Mouse (Mus musculus): ENCODE results near the gene Sigirr. TPM values are rescaled to one million over a fixed set of nuclear protein-coding genes. Genes with fewer than 3 reads are reported as not detected.

Gene Sigirr
- total RNA-seq (2022) = 1 to 10 TPM; 4.2 to 5.8 (median 4.8) TPM

DNA sequence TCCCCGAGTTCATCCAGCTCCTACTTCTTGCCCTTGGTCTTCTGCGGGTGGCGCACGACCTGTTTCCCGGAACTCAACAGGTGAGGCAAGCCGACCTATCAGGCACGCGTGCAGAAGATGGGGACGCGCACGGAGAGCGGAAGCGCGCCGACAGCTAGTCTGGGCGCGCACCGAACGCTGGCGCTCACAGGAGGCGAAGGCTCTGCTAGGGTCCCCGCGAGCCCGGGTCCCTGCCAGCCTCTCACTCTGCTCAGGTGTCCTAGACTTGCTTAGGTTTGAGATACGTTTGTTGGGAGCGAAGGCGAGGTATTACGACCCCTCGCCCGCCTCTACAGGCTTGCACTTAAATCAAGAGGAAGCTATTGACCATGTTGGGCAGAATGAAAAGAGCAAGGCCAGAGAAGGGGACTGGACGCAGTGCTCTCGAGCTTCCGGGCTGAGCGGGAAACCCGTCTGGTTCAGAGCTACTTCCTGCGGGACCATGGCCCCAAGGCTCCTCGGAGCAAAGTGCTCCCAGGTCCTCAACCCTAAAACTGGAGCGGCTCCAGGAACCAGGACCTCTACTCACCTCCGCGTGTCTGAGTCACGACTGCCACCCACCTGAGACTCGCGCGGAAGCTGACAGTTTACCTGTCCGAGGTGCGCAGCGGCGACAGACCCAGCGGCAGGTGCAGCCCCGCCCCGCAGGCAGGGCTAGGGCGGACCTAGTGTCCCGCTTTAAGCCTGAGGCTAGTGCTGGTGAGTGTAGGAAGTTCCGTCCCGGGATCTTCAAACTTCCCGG, at the start of gene Sigirr:
Gene Sigirr, minus strand, starts transcription at position 662 of the 781 bp plus-strand sequence.
- no peak for DNase-seq

DNA sequence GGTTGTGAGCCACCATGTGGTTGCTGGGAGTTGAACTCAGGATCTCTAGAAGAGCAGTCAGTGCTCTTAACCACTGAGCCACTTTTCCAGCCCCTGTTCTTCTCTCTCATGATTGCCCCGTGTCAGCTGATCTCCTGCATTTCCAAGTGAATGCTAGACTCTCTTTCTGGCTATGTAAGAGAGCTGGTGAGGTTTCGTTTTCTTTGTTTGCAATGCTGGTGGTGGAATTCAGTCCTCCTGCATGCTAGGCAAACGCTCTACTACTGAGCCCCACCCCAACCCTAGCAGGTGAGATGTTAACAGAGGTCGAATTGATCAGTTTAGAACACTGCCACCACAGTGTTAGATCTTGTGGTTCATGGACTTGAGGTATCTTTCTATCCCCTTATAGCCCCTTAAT, 48.3 kb upstream of the Sigirr start:
- no peak for DNase-seq

DNA sequence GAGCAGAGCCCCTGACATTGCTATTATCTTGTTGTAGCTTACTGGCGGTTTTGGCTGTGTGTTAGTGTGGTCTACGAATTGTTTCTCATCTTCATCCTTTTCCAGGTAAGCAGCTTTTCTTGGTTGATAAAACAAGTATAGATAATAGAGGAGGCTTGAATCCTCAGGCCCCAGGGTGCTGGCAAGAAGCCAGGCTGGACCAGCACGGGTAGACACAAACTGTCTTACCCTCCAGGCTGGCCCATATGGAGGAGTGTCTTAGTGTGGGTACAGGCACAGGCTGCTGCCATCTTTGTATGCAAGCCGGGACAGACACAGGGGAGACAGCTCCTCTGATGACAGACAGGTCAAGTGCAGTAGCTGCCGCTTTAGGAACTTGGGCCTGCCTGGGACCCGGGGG, 46.7 kb upstream of the Sigirr start:
- DNase-seq = no peak

DNA sequence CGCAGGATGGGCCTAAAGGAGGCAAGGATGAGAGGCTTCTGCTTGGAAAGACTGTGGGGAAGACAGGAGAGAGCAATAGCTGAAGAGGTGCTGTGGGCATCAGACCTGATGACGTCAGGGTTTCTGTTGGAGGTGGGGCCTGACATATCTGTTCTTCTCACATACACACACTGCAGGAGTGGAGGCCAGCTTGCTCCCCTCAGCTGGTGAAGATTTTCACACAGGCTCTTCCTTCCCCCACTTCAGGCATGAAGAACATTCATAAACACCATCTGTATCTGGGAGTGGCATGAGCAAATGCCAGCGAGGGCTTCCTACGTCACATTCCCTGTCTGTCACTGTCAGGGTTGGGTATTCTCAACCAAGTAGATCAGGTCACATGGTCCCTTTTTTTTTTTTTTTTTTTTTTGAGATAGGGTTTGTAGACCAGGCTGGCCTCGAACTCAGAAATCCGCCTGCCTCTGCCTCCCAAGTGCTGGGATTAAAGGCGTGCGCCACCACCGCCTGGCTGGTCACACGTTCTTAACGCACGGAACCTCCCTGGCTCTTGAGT, 45.7 kb upstream of the Sigirr start:
- no peak for DNase-seq

DNA sequence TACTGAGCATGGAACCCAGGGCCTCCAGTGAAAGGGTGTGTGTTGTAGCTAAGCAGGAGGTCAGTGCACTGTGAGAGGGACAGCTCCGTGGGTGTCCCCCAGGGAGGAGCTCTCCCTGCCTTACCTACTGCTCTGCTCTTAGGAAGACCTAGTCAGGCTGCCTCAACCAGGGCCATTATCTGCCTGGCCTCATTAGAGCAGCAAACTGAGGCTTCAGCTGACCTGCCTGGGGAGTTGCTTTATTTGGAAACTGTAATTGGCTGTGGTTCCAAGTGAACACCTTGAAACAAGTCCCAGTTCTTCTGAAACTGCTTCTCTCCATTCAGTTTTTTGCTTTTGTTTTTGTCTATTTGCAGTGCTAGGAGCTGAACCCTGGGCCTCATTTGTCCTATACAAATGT, 45.0 kb upstream of the Sigirr start:
- no peak for DNase-seq

DNA sequence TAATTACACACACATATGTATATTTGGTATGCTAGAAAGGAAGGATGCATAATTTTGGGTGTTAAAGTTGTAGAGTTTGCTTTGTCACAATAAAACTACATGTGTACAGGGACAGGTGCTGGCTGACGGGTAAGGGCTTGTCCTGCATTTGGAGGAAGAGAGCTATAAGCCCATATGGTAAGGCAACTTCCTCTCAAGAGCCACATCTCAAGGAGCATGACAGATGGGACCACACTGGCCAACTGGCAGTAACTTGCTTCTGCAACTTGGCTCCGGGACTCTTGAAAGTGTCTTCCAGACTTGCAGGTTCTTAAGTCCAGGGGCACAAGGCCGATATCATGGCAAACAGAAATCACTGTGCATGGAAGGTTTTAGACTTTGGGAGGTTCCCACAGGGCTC, 44.3 kb upstream of the Sigirr start:
- DNase-seq = no peak

DNA sequence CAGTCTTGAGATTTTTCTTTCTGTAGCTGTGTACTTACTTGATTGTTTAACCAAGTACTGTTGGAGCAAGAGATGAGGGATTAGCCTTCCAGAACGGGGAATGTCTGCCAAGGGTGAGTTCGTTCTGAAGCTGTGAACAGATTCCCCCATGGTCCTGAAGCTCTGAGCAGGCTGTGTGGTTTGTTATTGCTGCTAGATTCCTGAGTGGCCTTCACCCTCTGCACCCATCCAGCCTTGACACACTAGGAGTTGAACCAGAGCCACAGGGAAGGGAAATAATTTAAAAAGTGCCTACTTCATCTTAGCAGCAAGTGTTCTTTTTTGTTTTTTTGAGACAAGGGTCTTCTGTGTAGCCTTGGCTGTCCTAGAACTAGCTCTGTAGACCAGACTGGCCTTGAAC, 43.5 kb upstream of the Sigirr start:
- peak; percentile 51 for DNase-seq

DNA sequence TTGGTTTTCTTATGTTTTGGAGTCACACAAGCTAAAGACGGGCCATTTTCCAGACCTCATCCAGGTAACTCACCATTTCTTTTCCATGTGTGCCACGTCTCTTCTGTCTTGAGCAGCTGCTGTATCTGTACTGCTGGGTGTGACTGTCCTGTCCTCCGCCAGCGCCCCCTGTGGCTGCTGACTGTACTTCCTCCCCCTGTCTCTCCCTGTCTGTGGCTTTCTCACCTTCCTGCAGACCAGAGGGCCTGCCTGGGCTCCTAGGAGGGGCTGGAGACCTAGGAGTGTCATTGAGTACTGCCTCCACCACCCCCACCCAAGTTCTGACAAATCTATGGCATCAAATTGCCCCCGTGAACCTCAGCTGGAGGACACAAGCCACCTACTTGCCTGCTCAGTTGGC, 42.7 kb upstream of the Sigirr start:
- no peak for DNase-seq

DNA sequence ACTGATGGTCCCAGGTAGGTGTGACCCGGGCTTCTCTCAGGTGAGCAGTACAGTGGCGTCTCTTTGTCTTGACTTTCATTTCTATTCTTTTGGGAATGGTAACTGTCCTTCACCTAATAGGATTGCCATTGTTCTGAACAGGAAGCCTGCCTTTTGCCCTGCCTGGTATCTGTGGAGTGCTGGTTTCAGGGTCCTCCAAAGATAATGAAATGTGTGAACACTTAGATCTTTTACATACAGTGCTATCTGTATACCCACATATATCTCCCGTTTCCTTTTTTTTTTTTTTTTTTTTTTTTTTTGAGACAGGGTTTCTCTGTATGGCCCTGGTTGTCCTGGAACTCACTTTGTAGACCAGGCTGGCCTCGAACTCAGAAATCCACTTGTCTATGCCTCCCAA, 41.0 kb upstream of the Sigirr start:
- DNase-seq = no peak

DNA sequence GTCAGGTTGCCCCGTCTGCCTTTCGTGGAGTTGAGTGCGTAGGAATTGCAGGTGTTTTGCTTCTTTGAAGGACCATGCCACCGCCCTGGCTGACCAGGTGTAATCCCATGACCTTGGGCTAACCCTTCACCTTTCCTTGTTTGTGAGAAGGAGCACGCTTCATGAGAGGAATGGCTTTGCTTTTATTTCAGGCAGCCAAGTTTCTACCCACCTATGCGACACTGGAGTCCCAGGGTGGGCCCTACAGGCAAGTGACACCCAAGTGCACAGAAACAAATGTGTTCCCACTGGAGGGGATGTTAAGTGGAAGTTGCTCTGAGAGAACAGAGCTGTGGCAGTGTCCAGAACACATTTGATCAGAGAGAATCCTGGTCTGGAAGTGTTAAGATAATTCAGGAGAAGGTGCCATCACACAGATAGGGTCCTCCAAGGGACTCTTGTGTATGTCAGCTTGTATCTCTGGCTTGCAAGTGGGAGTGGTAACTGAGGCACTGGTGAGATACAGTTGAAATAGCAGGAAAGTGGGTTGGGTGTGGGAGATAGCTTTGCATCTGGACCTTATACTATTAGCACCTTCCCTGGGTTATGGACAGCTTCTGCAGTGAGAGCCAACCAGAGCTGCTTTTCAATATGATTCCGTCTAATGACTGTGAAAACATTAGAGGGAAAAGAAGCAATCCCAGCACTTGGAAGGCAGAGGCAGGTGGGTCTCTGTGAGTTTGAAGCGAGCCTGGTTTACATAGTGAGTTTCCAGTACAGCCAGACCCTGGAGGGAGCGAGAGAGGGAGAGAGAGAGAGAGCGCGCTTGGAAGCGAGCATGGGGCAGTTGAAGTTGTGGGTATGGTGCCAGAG, 31.8 kb upstream of the Sigirr start:
- DNase-seq = no peak

DNA sequence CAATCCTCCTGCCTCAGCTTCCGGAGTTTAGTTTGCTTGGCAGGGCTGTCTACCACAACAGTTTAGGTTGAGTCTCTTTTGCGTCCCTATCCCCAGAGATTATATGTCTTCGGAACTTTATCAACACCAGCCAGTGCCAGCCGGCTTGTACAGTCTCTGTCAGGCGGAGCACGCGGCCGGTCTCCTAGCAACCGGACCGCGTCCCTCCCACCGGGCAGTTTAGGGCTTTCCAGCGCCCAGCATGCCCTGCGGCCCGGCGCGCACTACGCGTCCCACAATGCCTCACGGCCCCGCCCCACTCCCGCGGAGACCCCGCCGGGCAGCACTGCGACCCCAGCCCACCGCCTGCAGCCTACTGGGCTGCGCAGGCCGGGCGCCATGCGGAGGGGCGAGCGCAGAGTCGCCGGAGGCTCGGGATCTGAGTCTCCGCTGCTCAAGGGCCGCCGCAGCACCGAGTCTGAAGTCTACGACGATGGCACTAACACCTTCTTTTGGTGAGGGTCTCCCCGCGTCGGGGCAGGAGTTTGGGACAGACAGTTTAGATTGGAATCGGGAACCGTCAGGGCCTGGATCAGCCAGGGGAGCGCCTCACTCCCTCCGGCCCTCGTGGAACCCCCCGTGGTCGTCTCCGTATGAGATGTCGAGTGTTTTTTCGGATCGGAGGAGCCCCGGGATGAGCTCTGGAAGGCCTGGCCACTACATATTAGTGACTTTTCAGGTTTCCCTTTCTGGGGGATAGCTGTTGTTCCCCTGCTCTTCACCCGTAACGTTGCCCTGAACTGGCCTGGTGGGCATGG, 30.9 kb upstream of the Sigirr start:
- DNase-seq = peak; percentile 86

DNA sequence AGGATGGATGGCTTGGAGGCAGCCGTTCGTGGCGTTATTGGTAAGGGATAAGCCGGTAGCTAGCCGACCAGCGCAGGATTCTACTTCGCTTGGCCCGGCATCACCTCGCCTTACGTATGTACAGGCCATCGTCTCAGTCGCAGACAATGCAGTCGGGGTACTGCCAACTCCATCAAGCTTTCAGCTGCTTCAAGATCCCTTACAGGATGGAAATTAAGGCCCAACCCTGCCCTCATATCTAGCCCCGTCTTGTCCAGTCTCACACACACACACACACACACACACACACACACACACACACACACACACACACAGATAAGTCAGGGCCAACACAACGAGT, 23.1 kb upstream of the Sigirr start:
- DNase-seq = no peak

DNA sequence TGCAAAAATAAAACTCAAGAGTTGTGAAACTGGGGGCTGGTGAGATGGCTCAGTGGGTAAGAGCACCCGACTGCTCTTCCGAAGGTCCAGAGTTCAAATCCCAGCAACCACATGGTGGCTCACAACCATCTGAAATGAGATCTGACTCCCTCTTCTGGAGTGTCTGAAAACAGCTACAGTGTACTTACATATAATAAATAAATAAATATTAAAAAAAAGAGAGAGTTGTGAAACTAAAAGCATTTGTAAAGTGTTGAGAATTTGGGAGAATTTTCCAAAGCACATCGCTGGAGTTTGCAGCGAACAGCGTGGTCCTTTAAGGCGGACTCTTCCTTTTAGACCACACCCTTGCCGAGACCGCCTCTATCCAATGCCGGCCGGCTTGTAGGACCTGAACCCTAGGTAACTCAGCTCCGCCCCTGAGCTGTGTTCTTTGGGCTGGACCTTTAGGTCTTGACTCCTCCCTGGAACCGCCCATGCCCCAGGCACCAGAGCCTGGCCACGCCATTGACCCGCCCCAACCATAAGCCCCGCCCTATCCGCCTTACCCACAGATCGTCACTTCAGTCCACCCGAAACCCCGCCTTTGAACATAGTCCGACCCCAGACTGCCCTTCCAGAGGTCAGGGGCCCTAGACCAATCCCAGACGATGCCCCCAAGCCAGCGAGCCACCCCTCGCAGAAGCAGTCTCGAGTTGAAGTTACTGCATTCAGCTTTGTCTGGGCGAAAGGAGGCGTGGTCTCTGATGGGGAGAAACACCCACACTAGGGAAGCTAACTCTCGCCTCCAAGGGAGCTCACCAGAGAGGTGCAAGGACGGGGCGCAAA, 22.5 kb upstream of the Sigirr start:
- peak; percentile 96 for DNase-seq

DNA sequence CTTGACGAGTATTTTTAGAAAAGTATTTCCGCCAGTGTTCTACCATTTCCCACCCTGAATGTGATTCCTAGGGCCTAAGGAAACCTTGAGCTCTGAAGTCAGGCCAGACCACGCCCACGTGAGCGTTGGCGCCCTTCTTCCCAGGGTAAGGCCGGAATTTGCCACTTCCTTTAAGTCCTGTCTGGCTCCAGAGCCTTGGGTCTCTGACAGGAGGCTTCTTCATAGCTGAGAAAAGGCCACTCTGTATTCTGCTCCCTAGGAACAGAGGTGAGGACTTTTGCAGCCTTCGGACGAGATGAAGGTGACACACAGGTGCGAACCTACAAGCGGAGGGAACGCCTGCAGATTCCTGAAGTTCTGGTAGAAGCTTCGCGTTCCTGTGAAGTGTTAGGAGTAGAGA, 21.9 kb upstream of the Sigirr start, which contains the start of gene Ptdss2:
Gene Ptdss2, plus strand, starts transcription at position 138 of the 400 bp plus-strand sequence.
- DNase-seq = peak; percentile 38

DNA sequence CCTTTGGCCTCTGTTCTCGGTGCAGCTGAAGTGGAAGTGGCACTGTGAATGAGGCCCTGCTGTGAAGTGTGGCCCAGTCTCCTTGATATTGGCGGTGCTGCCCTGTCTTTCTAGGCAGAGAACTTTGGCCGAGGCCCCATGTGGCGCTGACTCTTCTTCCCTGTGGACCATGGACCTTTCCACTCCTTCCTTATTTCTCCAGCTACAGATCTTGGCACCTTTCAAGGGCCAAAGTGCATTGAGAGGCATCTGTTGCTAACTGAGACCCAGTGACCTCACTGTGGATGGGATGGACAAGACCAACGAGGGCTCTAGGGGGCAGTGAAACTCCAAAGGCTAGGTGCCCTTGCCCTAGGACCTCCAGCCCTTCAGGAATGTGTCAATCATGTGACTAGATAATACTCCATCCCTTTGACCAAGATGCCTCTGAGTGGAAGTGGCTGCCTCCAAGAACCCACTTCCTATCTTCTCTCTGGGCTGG, 20.7 kb upstream of the Sigirr start:
- no peak for DNase-seq

DNA sequence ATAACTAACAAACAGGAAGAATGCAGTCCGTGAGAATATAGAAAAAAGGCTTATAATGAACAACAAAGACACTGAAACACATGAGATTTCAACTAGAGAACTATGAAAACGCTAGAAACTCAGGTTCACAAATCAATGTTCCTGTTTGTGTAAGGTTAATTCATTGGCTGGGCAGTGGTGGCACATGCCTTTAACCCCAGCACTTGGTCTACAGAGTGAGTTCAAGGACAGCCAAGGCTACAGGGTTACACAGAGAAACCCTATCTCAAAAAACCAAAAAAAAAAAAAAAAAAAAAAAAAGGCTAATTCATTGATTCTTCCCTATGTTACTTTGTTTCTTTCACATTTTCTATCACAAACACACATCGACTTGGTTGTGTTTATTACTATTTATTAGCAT, 20.2 kb upstream of the Sigirr start:
- no peak for DNase-seq

DNA sequence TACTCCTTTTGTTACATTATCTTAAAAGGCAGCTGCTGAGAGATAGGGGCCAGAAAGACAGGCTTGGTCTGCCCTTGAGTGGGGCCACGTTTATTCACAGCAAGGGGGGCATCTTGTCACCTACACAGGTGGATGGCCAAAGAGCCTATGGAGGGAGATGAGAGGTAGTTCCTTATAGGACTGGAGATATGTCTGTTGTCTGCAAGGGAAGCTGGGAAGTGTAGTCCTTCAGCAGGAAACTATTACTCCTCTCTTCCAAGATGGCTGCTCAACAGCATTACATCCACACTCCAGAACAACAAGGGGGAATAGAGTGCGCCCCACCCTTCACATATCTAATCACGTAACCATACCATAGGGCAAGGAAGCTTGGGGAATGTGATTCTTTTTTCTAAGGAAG, 19.1 kb upstream of the Sigirr start:
- no peak for DNase-seq

DNA sequence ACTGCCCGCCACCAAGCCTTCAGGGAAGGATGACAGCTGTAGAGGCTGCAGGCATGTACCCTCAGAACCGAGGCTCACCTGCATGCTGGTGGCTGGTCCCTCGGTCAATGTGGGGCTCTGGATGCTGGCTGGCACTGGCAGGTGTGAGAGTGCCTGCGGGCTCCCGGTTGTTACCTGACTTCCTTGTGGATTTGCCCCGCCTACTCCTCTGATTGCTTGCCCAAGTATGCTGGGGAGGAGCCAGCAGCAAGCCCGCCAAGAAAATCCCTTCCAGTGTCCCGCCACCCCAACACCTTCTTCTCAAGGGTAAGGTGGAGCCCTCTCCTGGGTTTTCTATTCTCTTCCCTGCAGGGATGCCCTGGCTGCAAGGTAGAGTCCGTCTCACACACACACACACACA, 17.3 kb upstream of the Sigirr start, which contains the start of gene Ano9:
Gene Ano9, minus strand, starts transcription at position 171 of the 400 bp plus-strand sequence.
- no peak for DNase-seq

DNA sequence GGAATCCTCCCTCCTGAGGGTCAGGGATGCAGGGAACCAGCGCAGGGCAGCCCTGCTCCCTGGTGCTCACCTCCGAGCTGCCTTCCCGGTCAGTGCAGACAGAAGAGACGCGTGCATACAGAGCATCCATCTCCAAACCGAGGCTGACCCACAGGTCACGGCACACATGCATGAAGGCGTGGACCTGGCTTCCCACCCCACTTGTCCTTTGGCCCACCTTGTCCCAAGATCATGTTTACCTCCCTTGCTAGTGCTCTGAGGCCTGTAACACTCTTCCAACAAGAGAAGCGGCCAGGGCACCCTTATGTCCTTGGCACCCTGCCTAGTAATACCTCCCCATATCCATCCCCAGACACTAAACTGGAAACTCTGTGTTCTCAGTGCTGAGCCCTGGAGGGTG, 15.5 kb upstream of the Sigirr start:
- DNase-seq = no peak

DNA sequence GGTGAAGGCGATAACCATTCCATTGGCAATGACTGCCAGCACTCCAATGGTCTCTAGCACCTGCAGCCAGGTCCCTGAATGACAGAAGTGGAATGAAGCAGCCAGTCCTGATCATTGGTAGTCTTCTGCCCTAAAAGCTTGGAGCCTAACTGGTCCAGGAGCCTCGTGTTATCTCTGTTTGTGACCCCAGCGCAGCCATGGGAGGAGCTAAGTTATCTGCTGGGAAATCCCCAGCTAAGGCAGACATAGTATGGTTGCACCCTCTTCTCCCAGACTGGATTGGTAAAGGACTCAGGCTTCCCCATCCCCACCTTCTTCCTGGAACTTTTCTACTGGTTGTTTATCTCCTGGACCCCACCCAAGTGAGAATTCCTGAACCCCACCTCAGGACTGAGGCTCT, 2.8 kb upstream of the Sigirr start:
- no peak for DNase-seq

DNA sequence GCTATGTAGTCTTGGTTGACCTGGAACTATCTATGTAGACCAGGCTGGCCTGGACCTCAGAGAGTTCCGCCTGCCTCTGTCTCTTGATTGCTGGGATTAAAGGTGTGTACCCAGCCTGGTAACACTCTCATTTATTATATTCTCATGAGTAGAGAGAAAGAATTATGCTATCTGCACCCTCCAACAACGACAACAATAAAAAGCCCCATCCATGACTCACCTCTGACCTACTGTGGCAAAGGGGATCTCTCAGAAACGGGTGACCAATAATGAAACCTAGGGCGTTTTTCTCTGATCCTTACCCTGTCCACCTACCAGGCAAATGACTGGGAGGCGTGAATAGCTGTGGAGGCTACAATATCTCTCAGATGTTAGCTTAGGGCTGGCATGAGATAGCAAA, 3.2 kb downstream of the Sigirr start:
- DNase-seq = no peak

DNA sequence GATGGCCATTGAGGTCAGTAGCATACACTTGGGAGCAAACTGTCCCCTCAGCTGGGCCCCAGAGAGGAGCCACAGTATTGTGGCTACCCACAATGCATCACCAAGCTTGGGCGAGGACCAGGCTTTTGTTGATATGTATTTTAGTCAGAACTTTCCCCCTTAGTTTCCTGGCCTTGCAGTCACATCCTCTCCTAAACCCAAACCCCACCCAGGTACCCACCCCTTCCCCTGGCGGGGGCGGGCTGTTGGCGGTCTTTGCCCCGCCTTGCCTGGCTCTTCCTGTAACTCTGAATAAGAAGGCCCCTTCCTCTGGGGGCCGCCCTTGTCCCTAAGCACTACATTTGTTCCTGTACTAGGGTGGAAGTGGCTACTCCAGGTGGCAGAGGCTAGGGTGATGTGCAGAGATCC, 3.7 kb downstream of the Sigirr start:
- peak; percentile 57 for DNase-seq

Measured in adrenal gland, adult 8-10 months (tissue).